Mouse (Mus musculus) embryonic facial prominence, embryonic 11.5 days (tissue): ENCODE data around the gene Notch4. TPM values are rescaled to one million over a fixed set of nuclear protein-coding genes. Genes with fewer than 3 reads are reported as not detected.

ENCODE experiments used
- ATAC-seq: fragments of 200-750 bp; cut with Nextera tagmentation; replicated peaks from 2 replicates; pipeline ENCODE4 v1.8.0; 2017; ENCODE audit warnings: low read depth; ENCODE audit not compliant: insufficient number of reproducible peaks, low FRiP score, low TSS enrichment
- DNase-seq: peaks from one replicate; pipeline ENCODE4 v3.0.0-alpha.2; 2015; ENCODE audit warnings: low spot score
- H3K27ac ChIP-seq: fragments of 300-500 bp; sonication (generic); replicated peaks from 2 replicates; pipeline ENCODE4 v1.5.1; 2014; ENCODE audit warnings: mild to moderate bottlenecking, low read depth, low read length, control low read depth
- H3K27me3 ChIP-seq: fragments of 300-500 bp; sonication (generic); 2 replicates; pipeline ENCODE4 v1.6.1; 2014; ENCODE audit warnings: mild to moderate bottlenecking, low read length, moderate library complexity, mixed read lengths; ENCODE audit not compliant: control insufficient read depth, insufficient read depth
- H3K36me3 ChIP-seq: fragments of 300-500 bp; sonication (generic); replicated peaks from 2 replicates; pipeline ENCODE4 v1.6.1; 2014; ENCODE audit warnings: low read depth, mild to moderate bottlenecking, low read length, moderate library complexity, mixed read lengths; ENCODE audit not compliant: control insufficient read depth, insufficient read depth
- H3K4me1 ChIP-seq: fragments of 300-500 bp; sonication (generic); 2 replicates; pipeline ENCODE4 v1.6.1; 2014; ENCODE audit warnings: low read length, mixed read lengths; ENCODE audit not compliant: control insufficient read depth, insufficient read depth
- H3K4me2 ChIP-seq: fragments of 300-500 bp; sonication (generic); 2 replicates; pipeline ENCODE4 v1.6.1; 2014; ENCODE audit warnings: low read depth, mild to moderate bottlenecking, control low read depth, low read length, moderate library complexity
- H3K4me3 ChIP-seq: fragments of 300-500 bp; sonication (generic); 2 replicates; pipeline ENCODE4 v1.5.1; 2014; ENCODE audit warnings: low read depth, low read length, control low read depth
- H3K9ac ChIP-seq: fragments of 300-500 bp; sonication (generic); replicated peaks from 2 replicates; pipeline ENCODE4 v1.6.1; 2014; ENCODE audit warnings: mild to moderate bottlenecking, control low read depth, low read length
- H3K9me3 ChIP-seq: fragments of 300-500 bp; sonication (generic); replicated peaks from 2 replicates; pipeline ENCODE4 v1.6.1; 2016; ENCODE audit warnings: mild to moderate bottlenecking, low read length, inconsistent platforms, mixed read lengths; ENCODE audit not compliant: control insufficient read depth
- WGBS: fragments of 180-500 bp; shearing (Covaris S2); extraction: QIAGEN DNeasy Blood & Tissue Kit; methylation state at CpG from one replicate; pipeline ENCODE4 v1.1.7; 2014; 5-methylcytosine and 5-hydroxymethylcytosine counted together
- polyA plus RNA-seq: library from polyadenylated mRNA; unstranded; fragments of >200 nt; fragmentation: Nextera tagmentation; extraction: Ambion mirVana; gene quantifications from 2 replicates; pipeline ENCODE4 v1.2.1, GENCODE M21; 2014

Gene Notch4
- polyA plus RNA-seq, 1 experiment from 2014 or later, result 4.8 TPM

DNA sequence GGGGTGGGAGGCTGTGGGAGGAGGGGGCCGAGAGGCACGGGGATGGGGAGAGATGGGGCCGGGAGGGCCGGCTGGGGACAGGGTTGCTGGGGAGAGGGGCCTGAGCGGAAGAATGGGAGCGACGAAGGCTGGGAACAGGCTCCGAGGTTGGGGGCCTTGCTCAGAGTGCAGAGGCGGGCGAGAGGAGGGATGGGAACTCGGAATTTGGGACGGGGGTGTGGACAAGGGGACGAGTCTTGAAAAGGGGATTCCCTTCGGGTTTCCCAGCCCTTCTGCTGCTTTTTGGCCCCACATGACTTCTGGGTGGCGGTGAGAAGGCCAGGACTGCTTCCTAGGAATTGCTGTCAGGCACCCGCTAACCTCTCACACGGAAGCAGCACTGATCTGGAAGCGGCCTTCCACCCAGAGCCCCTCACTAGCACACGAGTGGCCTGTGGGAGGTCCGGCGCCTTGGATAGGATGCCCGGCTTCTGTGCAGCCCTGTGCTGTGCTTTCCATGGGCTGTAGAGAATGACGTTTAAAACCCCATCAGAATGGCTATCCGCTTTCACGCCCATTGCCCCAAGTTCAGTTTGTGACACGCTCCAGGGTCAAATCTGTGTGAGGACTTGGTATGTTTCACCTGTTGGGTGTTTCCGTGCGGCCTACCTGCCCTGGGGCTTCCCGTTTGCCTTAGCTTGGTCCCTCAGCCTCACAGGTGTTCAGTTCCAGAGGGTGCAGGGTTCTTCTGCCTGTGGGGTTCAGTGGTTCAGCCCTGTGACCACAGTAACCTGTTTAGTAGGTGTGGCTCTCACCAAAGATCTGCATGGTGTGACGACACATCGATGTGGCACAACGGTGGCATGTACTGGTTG, 42.3 kb downstream of the Notch4 start:
- peak overlapping the region; percentile 99 for H3K4me3 ChIP-seq
- H3K27ac ChIP-seq, result peak overlapping the region; percentile 88
- H3K36me3 ChIP-seq, result no peaks in the 10 kb centered on the region
- H3K9ac ChIP-seq, result peak overlapping the region; percentile 88
- H3K4me2 ChIP-seq, result peak overlapping the region; percentile 90
- H3K9me3 ChIP-seq, result no peaks in the 10 kb centered on the region
- 18% methylated on average over 31 of the region's 32 CpGs for WGBS
- H3K27me3 ChIP-seq, result no peaks in the 10 kb centered on the region
- H3K4me1 ChIP-seq, result peaks cover 4% of the 10 kb centered on the region
- no peak for DNase-seq
- ATAC-seq, result no peak

DNA sequence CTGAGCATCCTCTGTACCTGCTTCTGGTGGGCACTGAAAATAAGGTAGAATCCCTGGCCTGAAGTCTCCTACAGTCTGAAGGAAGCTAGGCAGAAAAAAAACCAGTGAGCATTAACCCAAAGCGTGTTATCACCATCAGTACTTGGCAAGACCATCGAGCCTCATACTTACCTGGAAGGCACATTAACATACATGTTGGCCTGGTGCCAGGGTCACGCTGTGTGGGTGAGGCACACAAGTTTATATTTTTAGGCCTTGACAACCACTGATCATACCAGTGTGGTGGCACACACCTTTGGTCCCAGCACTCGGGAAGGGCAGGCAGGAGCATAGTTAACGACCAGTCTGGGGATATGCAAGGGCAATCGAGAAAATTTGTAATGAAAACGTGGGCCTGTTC, 43.9 kb downstream of the Notch4 start:
- Histone ChIP-seq H3K27me3 (no peaks in the 10 kb centered on the region), H3K9me3 (no peaks in the 10 kb centered on the region), H3K4me1 (peaks cover 4% of the 10 kb centered on the region), H3K27ac (no peak overlapping the region), H3K9ac (no peak overlapping the region), H3K36me3 (peaks cover 9% of the 10 kb centered on the region), H3K4me3 (no peak overlapping the region), H3K4me2 (no peak overlapping the region)
- 91% methylated on average over 7 of the region's 7 CpGs for WGBS
- no peak for DNase-seq
- no peak for ATAC-seq

DNA sequence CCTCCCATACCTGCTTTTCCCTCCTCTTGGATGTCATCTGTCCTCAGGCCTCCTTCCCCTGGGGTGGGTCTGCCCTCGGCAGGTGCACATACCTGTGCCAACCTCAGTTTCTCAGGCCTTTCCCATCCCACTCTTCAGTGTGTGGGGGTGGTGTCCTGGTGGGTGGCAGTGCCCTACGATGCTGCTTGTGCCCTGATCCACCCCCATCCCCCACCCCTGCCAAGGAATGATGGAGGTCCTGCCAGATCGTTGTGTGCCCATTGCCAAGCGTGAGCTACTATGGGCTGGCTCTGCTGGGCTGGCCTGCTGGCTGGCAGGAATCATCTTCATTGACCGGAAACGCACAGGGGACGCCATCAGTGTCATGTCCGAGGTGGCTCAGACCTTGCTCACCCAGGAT, 47.0 kb downstream of the Notch4 start:
- ATAC-seq (no peak), DNase-seq (no peak)
- WGBS, result 90% methylated on average over 8 of the region's 8 CpGs
- no peaks in the 10 kb centered on the region for H3K9me3 ChIP-seq
- H3K27me3 ChIP-seq, result no peaks in the 10 kb centered on the region
- H3K27ac ChIP-seq, result no peak overlapping the region
- no peak overlapping the region for H3K4me3 ChIP-seq
- peaks cover 4% of the 10 kb centered on the region for H3K4me1 ChIP-seq
- H3K9ac ChIP-seq, result no peak overlapping the region
- peaks cover 9% of the 10 kb centered on the region for H3K36me3 ChIP-seq
- H3K4me2 ChIP-seq, result no peak overlapping the region

DNA sequence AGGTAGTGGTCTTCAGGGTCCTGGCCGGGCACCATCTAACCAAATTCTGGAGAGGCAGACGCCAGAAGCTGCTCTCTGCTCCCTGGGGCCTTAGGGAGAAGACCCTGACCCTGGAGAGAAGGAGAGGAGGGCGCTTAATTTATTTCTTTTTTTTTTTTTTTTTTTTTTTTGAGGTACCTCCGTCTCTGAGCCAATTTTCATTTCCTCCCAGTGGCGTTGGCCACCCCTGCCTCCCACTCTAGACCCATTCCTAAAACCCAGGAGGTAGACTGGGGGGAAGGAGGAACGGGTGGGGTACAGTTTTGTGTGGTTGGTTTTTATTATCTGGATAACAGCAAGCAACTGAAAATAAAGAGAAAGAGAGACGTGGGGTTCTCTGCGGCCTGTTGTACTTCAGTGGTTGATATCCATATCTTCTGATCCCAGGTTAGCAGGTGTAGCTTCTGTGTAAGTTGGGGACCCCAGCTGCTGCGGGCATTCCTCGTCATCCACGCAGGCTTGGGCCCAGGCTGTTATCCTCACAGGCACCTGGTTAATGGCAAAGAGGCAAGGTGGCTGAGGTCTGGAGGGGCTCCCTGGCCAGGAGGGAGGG, 49.1 kb downstream of the Notch4 start:
- peaks cover 9% of the 10 kb centered on the region for H3K36me3 ChIP-seq
- ATAC-seq, result no peak
- H3K9me3 ChIP-seq, result no peaks in the 10 kb centered on the region

GRCm38 (mm10) chr17:34613830-34614229, 49.8 kb downstream of the Notch4 start:
- DNase-seq, result no peak
- Histone ChIP-seq H3K27me3 (no peaks in the 10 kb centered on the region), H3K4me3 (no peak overlapping the region), H3K9ac (no peak overlapping the region), H3K27ac (no peak overlapping the region), H3K4me2 (no peak overlapping the region), H3K36me3 (peaks cover 9% of the 10 kb centered on the region), H3K4me1 (no peaks in the 10 kb centered on the region), H3K9me3 (no peaks in the 10 kb centered on the region)
- ATAC-seq, result no peak
- WGBS, result 91% methylated on average over 10 of the region's 10 CpGs

More for the DNA sequence above, 49.1 kb downstream of the Notch4 start:
- H3K4me2 ChIP-seq, result no peak overlapping the region
- no peak for DNase-seq
- 83% methylated on average over 11 of the region's 11 CpGs for WGBS
- H3K4me1 ChIP-seq, result no peaks in the 10 kb centered on the region
- no peak overlapping the region for H3K4me3 ChIP-seq
- no peak overlapping the region for H3K27ac ChIP-seq
- H3K9ac ChIP-seq, result no peak overlapping the region
- H3K27me3 ChIP-seq, result no peaks in the 10 kb centered on the region

DNA sequence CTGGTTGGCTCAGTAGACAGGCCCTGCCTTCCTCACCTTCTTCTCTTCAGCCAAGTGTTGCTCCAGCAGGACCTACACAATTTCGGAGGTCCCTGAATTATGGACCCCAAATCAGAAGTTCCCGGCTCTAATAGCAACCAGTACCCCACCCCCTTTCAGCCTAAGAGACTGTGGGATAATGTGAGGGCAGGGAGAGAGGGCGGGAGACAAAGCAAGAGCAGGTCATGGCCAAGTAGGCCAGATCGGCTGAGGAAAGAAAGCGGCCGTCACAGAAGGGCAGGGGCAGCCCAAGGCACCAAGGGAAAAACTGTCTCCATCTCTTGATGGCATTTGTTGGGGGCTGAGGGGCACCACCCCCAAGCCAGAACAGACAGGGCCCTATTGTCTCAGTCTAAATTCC, 51.8 kb downstream of the Notch4 start, which contains the start of gene Egfl8:
TSS of gene Egfl8 (minus strand) at position 101 of the 400 bp plus-strand sequence.
- WGBS, result 44% methylated on average over 6 of the region's 6 CpGs
- DNase-seq, result no peak
- Histone ChIP-seq H3K9ac (no peak within 1 kb of the TSS), H3K4me1 (no peaks in the 10 kb centered on the region), H3K36me3 (peaks cover 9% of the 10 kb centered on the region), H3K27me3 (no peaks in the 10 kb centered on the region), H3K4me3 (no peak within 1 kb of the TSS), H3K4me2 (no peak within 1 kb of the TSS), H3K9me3 (no peaks in the 10 kb centered on the region), H3K27ac (no peak within 1 kb of the TSS)
- no peak for ATAC-seq

DNA sequence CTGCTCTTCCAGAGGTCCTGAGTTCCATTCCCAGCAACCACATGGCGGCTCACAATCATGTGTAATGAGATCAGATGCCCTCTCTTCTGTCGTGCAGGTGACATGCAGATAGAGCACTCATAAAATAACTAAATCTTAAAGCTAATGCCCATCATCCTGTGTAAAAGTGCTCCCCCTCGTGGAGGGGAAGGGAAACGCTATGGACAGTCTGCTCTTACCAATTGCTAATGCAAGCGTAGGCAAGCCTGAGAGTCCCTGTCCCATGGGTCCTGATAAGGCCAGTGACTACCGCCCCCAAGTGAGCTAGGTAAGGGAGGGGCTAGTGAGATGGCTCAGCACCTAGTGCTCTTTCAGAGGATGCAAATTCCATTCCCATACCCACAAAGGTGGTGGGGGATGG, 54.9 kb downstream of the Notch4 start:
- Histone ChIP-seq H3K4me2 (no peak overlapping the region), H3K9me3 (no peaks in the 10 kb centered on the region), H3K9ac (no peak overlapping the region), H3K4me1 (no peaks in the 10 kb centered on the region), H3K27ac (no peak overlapping the region), H3K27me3 (no peaks in the 10 kb centered on the region), H3K4me3 (no peak overlapping the region), H3K36me3 (no peaks in the 10 kb centered on the region)
- 19% methylated on average over 6 of the region's 6 CpGs for WGBS
- DNase-seq (peak; percentile 79), ATAC-seq (no peak)

- WGBS, result 90% methylated on average over 8 of the region's 8 CpGs
- no peak overlapping the region for H3K4me3 ChIP-seq
- no peak for ATAC-seq
- H3K9ac ChIP-seq, result no peak overlapping the region
- no peaks in the 10 kb centered on the region for H3K27me3 ChIP-seq
- H3K27ac ChIP-seq, result no peak overlapping the region
- no peak overlapping the region for H3K4me2 ChIP-seq
- no peaks in the 10 kb centered on the region for H3K4me1 ChIP-seq
- H3K9me3 ChIP-seq, result no peaks in the 10 kb centered on the region
- H3K36me3 ChIP-seq, result no peaks in the 10 kb centered on the region
- DNase-seq, result no peak
Measured at GRCm38 (mm10) chr17:34621006-34621405, 56.9 kb downstream of the Notch4 start.
